Mouse (Mus musculus): ENCODE data around the gene Dnm3. TPM values are rescaled to one million over a fixed set of nuclear protein-coding genes. Genes with fewer than 3 reads are reported as not detected.

Gene Dnm3
- polyA plus RNA-seq, 1 experiment: 0.43 TPM

GRCm38 (mm10) chr1:161942082-161942481, 535.8 kb downstream of the Dnm3 start:
- no peaks in the 10 kb centered on the region for H3K4me1 ChIP-seq (ENCODE audit: control insufficient read depth, insufficient read depth, insufficient read length)
- TF ChIP-seq POLR2A (IDR thresholded peaks at IDR 0.05; ENCODE audit: low read depth, low read length): no peak
- TF ChIP-seq CTCF (IDR thresholded peaks at IDR 0.05; ENCODE audit: extremely low read depth, insufficient read depth, insufficient read length, insufficient replicate concordance): no peak
- H3K4me3 ChIP-seq (ENCODE audit: extremely low read depth, insufficient read depth, insufficient read length): no peak overlapping the region
- no peaks in the 10 kb centered on the region for H3K36me3 ChIP-seq (ENCODE audit: control insufficient read depth, insufficient read depth, low read length)
- H3K27me3 ChIP-seq (ENCODE audit: control insufficient read depth, insufficient read depth, low read length): no peaks in the 10 kb centered on the region; the same call in 1 of the 2 replicates
- no peak for DNase-seq (ENCODE audit: low read depth in 1 of 2, low spot score in 2 of 2)
- 95% methylated on average over 2 of the region's 2 CpGs for WGBS
- H3K27ac ChIP-seq (ENCODE audit: insufficient read depth, low read length): no peak overlapping the region

Other genes starting within 250 kb of the Dnm3 start
- gene Mettl13, start 70.5 kb upstream of the Dnm3 start, polyA plus RNA-seq (2012; rRNA removed): 4.3 and 5.5 TPM in 2 replicates
- 6.8 and 13.5 TPM in 2 replicates for gene Vamp4, start 92.5 kb upstream of the Dnm3 start, polyA plus RNA-seq (2012; rRNA removed)
- gene Myoc, start 161.1 kb upstream of the Dnm3 start, polyA plus RNA-seq (2012; rRNA removed): not detected in 2 replicates
- not detected in 2 replicates for gene Myocos, start 180.2 kb upstream of the Dnm3 start, polyA plus RNA-seq (2012; rRNA removed)